Mouse (Mus musculus) urinary bladder, postnatal 4 days (tissue): ENCODE measurements at regions not wholly inside any gene's neighbourhood (a gene's known extent, or its start where the extent isn't known, plus 50 kb on each side); places are given as distances from the start of the nearest gene placed in this dataset.

ENCODE experiments used
- DNase-seq, 2 experiments: peaks; one replicate each; pipeline ENCODE4 v3.0.0; 2021 to 2022; ENCODE audit warnings: low spot score in 2 of 2

GRCm38 (mm10) chr19:28205691-28206090, 194.7 kb upstream of the Rfx3 start:
- DNase-seq, result no peak

DNA sequence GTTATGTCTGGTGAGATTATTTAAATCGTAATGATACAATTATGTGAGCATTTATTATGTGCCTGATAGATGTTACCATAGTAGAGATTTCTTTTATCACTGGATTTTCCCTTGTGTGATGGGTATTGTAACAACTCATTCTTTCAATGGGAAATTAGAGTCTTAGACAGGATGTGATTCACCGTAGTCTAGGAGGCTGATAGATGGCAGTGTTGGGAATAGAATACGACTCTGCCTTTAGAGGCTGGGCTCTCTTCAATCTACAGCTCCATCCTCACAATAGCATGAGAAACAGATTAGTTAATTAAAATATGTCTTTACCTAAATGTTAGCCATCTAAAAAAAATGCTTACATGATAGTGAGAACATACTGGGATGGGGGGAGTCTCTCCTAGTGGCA, 192.8 kb upstream of the Rfx3 start:
- DNase-seq, result no peak

DNA sequence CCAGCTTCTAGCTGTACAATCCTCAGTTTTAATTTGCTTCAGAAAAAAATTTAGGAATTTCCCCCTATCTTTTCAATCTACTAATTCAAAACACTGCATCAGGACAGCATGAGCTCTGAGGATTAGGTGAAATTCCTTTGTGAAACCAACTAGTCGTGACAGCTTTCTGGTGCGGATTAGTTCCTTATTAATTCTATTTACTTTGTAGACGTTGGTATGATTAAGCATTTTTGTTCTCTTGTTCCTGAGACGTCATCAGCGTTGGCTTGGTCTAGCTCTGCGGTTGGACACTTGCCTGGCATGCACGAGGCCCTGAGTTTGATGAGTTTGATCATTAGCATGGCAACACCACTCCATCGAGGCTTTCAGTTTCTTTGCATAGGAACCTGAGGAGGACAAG, 188.4 kb upstream of the Rfx3 start:
- no peak for DNase-seq

GRCm38 (mm10) chr19:28196881-28197280, 185.9 kb upstream of the Rfx3 start:
- no peak for DNase-seq

- no peak for DNase-seq
These were observed 181.3 kb upstream of the Rfx3 start for GRCm38 (mm10) chr19:28192248-28192647.

DNA sequence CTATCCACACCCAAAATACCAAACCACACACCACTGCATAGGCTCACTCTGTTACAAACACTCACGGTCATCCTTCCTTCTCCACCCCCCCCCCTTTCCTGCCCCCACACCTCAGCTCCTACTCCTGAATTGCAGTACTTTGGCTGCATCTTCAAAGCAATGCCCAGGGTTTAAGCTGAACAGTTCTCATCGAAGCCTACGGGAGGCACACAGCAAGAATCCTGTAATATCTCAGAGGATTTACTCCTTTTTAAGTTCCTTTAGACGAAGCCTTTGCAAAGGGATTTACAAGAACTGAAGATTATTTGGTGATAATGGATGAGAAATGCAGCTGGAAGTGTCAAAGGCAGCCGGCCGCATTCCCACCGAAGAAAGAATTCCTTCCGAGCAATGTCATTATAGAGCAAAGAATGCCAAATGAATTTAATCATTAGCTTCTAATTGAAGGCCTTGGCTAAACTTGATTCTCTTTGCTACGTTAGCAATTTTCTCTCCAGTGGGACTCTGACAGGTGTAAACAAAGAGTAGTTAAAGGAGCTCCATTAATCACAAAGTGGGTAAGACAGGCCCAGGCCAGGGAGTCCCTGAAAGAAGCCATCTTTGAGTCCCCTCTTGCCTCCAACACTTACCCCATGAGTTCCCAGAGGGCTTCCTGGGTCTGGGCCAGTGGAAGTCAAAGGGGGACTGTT, 180.6 kb upstream of the Rfx3 start:
- no peak for DNase-seq

GRCm38 (mm10) chr19:28190250-28190649, 179.3 kb upstream of the Rfx3 start:
- DNase-seq, result no peak

- no peak for DNase-seq
These were observed 177.4 kb upstream of the Rfx3 start for GRCm38 (mm10) chr19:28188363-28188762.

- DNase-seq, result no peak
These were observed 171.6 kb upstream of the Rfx3 start for GRCm38 (mm10) chr19:28182411-28183182.

DNA sequence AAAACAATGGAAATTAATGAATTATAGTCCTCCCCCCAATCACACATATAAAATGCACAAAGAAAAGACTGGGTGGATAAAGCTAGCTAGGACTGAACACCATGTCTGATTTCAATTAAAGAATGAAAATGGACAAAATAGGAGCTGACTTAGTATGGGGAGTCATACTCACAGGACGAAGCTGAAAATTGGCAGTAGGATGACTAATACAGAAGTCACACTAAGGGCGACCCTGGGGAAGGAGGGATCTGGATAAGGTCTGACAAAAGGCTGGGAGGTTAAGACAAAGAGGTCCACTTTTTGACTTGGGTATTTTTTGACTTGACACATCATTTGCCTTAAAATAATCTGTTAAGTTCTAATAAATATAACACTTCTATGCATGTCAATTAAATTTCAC, 170.2 kb upstream of the Rfx3 start:
- DNase-seq, result no peak

GRCm38 (mm10) chr19:28178114-28178513, 167.1 kb upstream of the Rfx3 start:
- DNase-seq, result no peak

DNA sequence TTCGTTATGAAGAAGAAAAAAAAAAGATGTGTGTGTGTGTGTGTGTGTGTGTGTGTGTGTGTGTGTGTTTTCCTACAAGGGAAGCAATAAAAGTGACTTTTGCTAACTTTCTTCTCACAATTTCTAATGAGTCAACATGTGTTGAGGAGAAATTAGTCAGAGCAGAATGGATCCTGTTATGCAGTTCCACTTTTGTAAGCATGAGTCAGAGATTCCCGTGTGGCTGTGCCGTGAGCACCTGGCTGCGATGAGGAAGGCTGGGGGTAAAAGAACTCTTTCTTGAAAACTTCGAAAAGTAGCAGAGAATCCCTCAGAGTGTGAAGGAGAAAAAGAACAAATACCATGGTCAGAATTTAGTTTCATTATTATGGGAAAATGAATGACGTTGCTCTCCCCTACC, 165.9 kb upstream of the Rfx3 start:
- no peak for DNase-seq

GRCm38 (mm10) chr19:28171836-28172534, 161.0 kb upstream of the Rfx3 start:
- DNase-seq, result no peak

DNA sequence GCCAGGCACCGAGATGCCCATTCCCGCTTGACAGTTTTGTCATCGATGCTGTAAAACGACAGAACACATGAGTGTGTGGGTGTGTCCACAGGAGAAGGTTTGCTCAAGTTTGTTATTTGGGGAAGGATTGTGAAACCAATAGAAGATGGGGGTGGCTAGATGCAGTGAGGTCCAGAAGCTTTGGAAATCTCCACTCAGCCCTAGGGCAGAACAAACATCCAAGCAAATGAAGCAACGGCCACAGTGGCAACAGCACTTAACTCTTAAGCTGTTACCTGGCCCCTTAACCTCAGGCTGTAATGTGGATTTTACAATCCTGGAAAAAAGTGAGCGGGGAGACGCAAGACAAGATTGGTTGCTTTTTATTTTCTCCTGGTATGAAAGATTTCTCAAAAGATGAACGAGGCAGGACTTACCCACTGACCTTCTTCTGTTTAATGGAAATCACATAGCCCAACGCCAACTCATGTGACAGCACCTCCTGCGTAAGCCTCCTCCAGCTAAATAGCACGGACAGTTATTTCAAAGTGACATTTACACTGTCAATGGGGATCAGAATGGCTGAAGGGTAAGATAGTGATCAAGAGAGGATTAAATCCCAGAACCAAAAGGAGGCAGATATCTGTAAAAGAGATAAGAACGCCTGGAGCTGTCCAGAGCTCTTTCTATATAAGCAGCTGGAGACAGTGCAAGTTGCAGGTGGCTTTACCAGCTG, 156.6 kb upstream of the Rfx3 start:
- DNase-seq, result no peak

GRCm38 (mm10) chr19:28166626-28167025, 155.7 kb upstream of the Rfx3 start:
- no peak for DNase-seq

- DNase-seq, result peak in 1 of 2 experiments; percentile 33
These were observed 155.0 kb upstream of the Rfx3 start for GRCm38 (mm10) chr19:28165901-28166361.

GRCm38 (mm10) chr19:28163195-28163594, 152.2 kb upstream of the Rfx3 start:
- DNase-seq, result no peak

DNA sequence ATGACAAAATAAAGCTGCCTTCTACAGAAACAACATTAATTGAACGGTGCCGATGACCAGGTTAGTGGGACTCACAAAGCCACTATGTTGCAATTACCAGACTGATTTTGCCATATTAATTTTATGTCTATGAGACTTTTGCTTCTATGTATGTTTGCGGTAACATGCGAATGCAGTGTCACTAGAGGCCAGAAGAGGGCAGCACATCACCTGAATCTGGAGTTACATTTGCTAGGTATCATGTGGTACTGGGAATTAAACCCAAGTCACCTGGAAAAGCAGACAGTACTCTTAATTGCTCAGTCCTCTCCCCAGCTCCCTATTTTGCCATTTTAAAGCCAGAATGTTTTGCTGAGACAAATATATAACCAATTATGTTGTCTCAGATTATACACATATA, 149.6 kb upstream of the Rfx3 start:
- DNase-seq, result no peak

- DNase-seq, result no peak
These were observed 146.2 kb upstream of the Rfx3 start for GRCm38 (mm10) chr19:28157196-28157595.

- no peak for DNase-seq
These were observed 126.6 kb upstream of the Rfx3 start for GRCm38 (mm10) chr19:28137581-28137980.

GRCm38 (mm10) chr19:28134806-28135205, 123.8 kb upstream of the Rfx3 start:
- DNase-seq, result no peak
